Mouse (Mus musculus): ENCODE measurements around the gene Rab4a.

DNA sequence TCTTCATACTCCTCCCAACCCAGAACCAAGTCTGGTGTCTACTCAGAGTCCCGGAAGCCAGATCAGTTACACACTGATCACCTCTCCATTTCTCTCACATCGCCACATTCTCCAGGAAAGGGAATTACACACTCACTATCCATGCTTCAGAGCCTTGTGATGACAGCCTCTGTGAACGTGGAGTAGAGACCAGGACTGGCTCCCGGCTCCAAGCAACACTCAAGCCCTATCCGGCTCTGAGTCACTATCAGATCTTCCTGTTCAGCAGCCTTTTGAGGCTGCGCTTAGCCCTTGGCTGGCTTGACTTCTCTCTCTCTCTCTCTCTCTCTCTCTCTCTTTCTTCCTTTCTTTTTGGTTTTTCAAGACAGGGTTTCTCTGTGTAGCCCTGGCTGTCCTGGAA, 67.6 kb downstream of the Rab4a start:
- TF ChIP-seq CTCF (IDR thresholded peaks at IDR 0.05; ENCODE audit: control insufficient read depth, insufficient read depth, insufficient replicate concordance, low read depth, low read length) = no peak
- TF ChIP-seq POLR2A (IDR thresholded peaks at IDR 0.05; ENCODE audit: control insufficient read depth, low read depth, low read length) = no peak
